Mouse (Mus musculus): ENCODE data around the gene Ece2.

GRCm38 (mm10) chr16:20677974-20678675 lies 48.5 kb downstream of the Ece2 start:
- TF ChIP-seq CTCF (IDR thresholded peaks at IDR 0.05; ENCODE audit: extremely low read depth, insufficient read depth, low read length) (no peak), POLR2A (IDR thresholded peaks at IDR 0.05; ENCODE audit: extremely low read depth, insufficient read depth, low read length) (no peak)

All from cortical plate, adult 2 months (tissue).